Mouse (Mus musculus): ENCODE data around the gene Myo16. TPM values are rescaled to one million over a fixed set of nuclear protein-coding genes. Genes with fewer than 3 reads are reported as not detected.

The Myo16 gene
- under 1 TPM in 1 of 2 experiments, not detected in 1; 0.01 TPM for polyA plus RNA-seq (2012; fragmentation: generic; extraction: Trizol)

GRCm38 (mm10) chr8:10153611-10154438, at the start of gene Myo16:
Myo16 (plus strand) TSS chr8:10153911.

Other genes starting within 250 kb of the Myo16 start
- gene Lig4, start 176.2 kb upstream of the Myo16 start, polyA plus RNA-seq (2012; fragmentation: generic; extraction: Trizol) = under 1 TPM; 0.07 to 0.67 TPM
- gene Abhd13, start 176.2 kb upstream of the Myo16 start, polyA plus RNA-seq (2012; fragmentation: generic; extraction: Trizol) = 1 to 10 TPM in 1 of 2 experiments, under 1 TPM in 1; 0.55 to 3.5 TPM
- under 1 TPM in 1 of 2 experiments, not detected in 1; 0.07 TPM for gene Tnfsf13b, start 147.4 kb upstream of the Myo16 start, polyA plus RNA-seq (2012; fragmentation: generic; extraction: Trizol)

Measured in C3H10T1/2 (cell line).